Mouse (Mus musculus) midbrain, embryonic 14.5 days (tissue): ENCODE data around the gene Mfsd11. TPM values are rescaled to one million over a fixed set of nuclear protein-coding genes. Genes with fewer than 3 reads are reported as not detected.

Experiments
- ATAC-seq: fragments of 200-750 bp; cut with Nextera tagmentation; 2 replicates; pipeline ENCODE4 v1.8.0; 2017; ENCODE audit warnings: moderate number of reproducible peaks, moderate library complexity; ENCODE audit not compliant: low FRiP score, low TSS enrichment
- DNase-seq: peaks from one replicate; pipeline ENCODE4 v3.0.0-alpha.2; 2015
- H3K27ac ChIP-seq: fragments of 300-500 bp; sonication (generic); replicated peaks from 2 replicates; pipeline ENCODE4 v1.5.1; 2014; ENCODE audit warnings: mild to moderate bottlenecking, low read depth, low read length, moderate library complexity
- H3K27me3 ChIP-seq: fragments of 300-500 bp; sonication (generic); 2 replicates; pipeline ENCODE4 v1.6.1; 2014; ENCODE audit warnings: low read length, control low read depth, mixed read lengths; ENCODE audit not compliant: control insufficient read depth, insufficient read depth
- H3K36me3 ChIP-seq: fragments of 300-500 bp; sonication (generic); 2 replicates; pipeline ENCODE4 v1.6.1; 2014; ENCODE audit warnings: low read length, control low read depth; ENCODE audit not compliant: control insufficient read depth, insufficient read depth
- H3K4me1 ChIP-seq: fragments of 300-500 bp; sonication (generic); 2 replicates; pipeline ENCODE4 v1.6.1; 2014; ENCODE audit warnings: mild to moderate bottlenecking, antibody characterized with exemption, low read length, control low read depth; ENCODE audit not compliant: control insufficient read depth, insufficient read depth
- H3K4me2 ChIP-seq: fragments of 300-500 bp; sonication (generic); 2 replicates; pipeline ENCODE4 v1.6.1; 2014; ENCODE audit warnings: mild to moderate bottlenecking, low read length, moderate library complexity
- H3K4me3 ChIP-seq: fragments of 300-500 bp; sonication (generic); replicated peaks from 2 replicates; pipeline ENCODE4 v1.5.1; 2014; ENCODE audit warnings: low read depth, low read length
- H3K9ac ChIP-seq: fragments of 300-500 bp; sonication (generic); replicated peaks from 2 replicates; pipeline ENCODE4 v1.6.1; 2014; ENCODE audit warnings: mild to moderate bottlenecking, low read length, moderate library complexity
- H3K9me3 ChIP-seq: fragments of 300-500 bp; sonication (generic); 2 replicates; pipeline ENCODE4 v1.6.1; 2016; ENCODE audit warnings: low read length, control low read depth, mixed read lengths; ENCODE audit not compliant: control insufficient read depth
- WGBS: fragments of 180-500 bp; shearing (Covaris S2); extraction: QIAGEN DNeasy Blood & Tissue Kit; methylation state at CpG from one replicate; pipeline ENCODE4 v1.1.7; 2014; 5-methylcytosine and 5-hydroxymethylcytosine counted together
- polyA plus RNA-seq: library from polyadenylated mRNA; unstranded; fragments of >200 nt; fragmentation: Nextera tagmentation; extraction: Ambion mirVana; gene quantifications from 2 replicates; pipeline ENCODE4 v1.2.1, GENCODE M21; 2014

Mfsd11 gene
- polyA plus RNA-seq, 1 experiment from 2014 or later, result 52.8 TPM

DNA sequence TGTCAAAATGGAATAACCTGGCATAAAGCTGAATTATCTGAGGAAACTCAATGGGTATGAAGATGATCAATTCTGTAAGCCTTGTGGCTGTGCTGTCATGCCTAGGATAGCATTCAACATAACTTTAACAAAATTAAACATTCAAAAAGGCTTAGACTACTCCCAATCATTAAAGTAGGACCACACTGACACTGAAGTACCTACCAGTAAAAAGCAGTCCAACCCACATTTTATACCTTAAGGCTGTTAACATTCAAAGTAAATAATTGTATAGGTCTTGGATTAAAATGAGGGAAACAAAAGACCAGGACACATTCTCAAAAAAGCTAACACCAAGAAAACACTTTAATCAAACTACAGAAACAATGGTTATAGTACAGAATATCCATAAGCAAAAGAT, 2.7 kb upstream of the Mfsd11 start:
- H3K27me3 ChIP-seq, result no peaks in the 10 kb centered on the region
- no peak for ATAC-seq
- no peaks in the 10 kb centered on the region for H3K9me3 ChIP-seq
- no peak overlapping the region for H3K4me3 ChIP-seq
- peaks cover 52% of the 10 kb centered on the region for H3K36me3 ChIP-seq
- H3K4me2 ChIP-seq, result no peak overlapping the region
- no peak overlapping the region for H3K9ac ChIP-seq
- H3K27ac ChIP-seq, result no peak overlapping the region
- no peak for DNase-seq
- H3K4me1 ChIP-seq, result peaks cover 20% of the 10 kb centered on the region

DNA sequence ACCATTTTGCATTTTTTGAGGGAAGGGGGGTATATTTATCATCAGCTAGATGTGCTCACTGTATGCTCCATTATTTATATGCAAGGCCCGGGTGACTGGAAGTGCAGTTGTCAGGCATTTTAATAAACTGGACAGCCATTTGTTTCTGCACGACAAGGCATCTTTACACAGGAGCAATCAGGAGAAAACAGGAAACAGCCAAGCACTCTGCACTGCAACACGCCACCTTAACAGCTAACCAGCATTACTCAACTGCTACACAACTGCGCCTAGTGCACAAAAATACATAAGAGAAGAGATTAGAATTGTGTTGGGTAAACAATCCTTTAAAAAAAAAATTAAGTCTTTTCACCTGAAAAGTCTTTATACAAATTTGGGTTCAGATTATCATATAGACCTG, 2.2 kb upstream of the Mfsd11 start:
- H3K27me3 ChIP-seq, result no peaks in the 10 kb centered on the region
- H3K4me2 ChIP-seq, result peak overlapping the region; percentile 85
- H3K9ac ChIP-seq, result no peak overlapping the region
- H3K4me1 ChIP-seq, result peaks cover 25% of the 10 kb centered on the region
- H3K36me3 ChIP-seq, result peaks cover 52% of the 10 kb centered on the region
- 62% methylated on average over 4 of the region's 4 CpGs for whole genome bisulfite sequencing
- ATAC-seq (no peak), DNase-seq (no peak)
- no peak overlapping the region for H3K27ac ChIP-seq
- no peaks in the 10 kb centered on the region for H3K9me3 ChIP-seq
- H3K4me3 ChIP-seq, result 0 out of 2 replicates have a peak overlapping the region, but pooled peaks have one; percentile 7

DNA sequence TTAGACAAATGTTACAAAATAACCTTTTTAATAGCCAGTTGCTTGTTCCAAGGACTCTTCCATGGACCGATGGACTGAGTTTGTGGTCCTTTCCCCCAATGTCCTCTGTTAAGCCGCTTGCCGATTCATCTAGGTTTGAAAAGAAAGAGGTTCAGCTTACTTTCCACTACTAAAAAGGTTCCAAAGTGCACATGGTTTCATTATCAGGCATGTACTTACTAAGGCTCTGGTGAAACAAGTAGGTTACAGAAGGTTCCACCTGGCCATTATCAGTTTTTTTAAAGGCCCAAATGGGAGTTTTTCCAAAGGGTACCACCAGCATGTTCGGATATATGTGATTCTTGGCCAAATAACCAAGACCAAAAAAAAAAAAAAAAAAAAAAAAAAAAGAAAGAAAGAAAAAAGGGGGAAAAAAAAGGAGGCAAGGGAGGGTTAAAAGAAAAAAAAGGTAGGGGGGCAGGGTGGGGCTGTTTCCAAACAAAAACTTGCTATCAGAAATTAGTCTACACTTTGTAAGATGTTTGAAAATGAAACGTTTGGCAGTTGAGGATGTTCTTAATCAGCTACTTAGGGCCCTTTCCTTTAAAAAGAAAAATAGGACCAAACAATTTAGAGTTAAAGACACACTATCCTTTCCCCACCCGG, 1.3 kb upstream of the Mfsd11 start:
- WGBS, result 27% methylated on average over 6 of the region's 6 CpGs

DNA sequence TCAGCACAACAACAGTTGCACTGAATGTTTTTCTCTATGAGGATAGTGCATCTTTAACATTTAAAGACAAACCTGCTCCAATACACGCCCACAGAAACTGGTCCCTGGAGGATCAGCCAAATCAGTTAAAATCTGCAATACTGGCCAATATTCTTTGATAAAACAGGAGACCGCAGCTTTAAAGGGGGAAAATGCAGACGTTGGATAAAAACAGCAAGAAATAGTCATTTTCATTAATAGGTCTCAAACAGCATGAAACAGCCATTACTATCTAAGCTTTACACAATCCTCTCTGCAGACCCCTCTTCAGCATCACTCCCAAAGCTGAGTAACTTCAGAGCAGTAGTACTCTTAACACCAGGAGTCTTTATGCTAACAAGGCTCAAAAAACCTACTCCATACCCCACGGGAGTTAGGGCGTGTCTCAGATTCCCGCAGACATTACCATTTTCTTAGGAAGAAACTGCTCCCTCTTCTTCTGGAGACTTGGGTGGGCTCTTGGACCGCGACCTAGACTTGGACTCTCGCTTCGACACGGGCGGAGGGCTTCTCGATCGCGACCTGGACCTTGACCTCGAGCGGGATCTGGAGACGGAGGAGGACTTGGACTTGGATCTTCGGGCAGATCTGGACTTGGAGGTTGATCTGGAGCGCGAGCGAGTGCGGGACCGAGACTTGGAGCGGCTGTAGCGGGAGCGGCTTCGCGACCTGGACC, 507 bp upstream of the Mfsd11 start:
- ATAC-seq, result no peak
- peak overlapping the region; percentile 93 for H3K9ac ChIP-seq
- no peaks in the 10 kb centered on the region for H3K27me3 ChIP-seq
- DNase-seq, result peak; percentile 58
- peak overlapping the region; percentile 96 for H3K27ac ChIP-seq
- peaks cover 46% of the 10 kb centered on the region for H3K36me3 ChIP-seq
- whole genome bisulfite sequencing, result under 1% methylated on average over 29 of the region's 29 CpGs
- H3K4me1 ChIP-seq, result peaks cover 26% of the 10 kb centered on the region
- H3K4me3 ChIP-seq, result peak overlapping the region; percentile 96
- H3K9me3 ChIP-seq, result no peaks in the 10 kb centered on the region
- H3K4me2 ChIP-seq, result peak overlapping the region; percentile 85

More for the DNA sequence above, 1.3 kb upstream of the Mfsd11 start:
- Histone ChIP-seq H3K27ac (no peak overlapping the region), H3K4me2 (peak overlapping the region; percentile 85), H3K9me3 (no peaks in the 10 kb centered on the region), H3K9ac (peak overlapping the region; percentile 93), H3K4me1 (peaks cover 26% of the 10 kb centered on the region), H3K27me3 (no peaks in the 10 kb centered on the region), H3K4me3 (peak overlapping the region; percentile 96), H3K36me3 (peaks cover 52% of the 10 kb centered on the region)
- DNase-seq (no peak), ATAC-seq (no peak)

DNA sequence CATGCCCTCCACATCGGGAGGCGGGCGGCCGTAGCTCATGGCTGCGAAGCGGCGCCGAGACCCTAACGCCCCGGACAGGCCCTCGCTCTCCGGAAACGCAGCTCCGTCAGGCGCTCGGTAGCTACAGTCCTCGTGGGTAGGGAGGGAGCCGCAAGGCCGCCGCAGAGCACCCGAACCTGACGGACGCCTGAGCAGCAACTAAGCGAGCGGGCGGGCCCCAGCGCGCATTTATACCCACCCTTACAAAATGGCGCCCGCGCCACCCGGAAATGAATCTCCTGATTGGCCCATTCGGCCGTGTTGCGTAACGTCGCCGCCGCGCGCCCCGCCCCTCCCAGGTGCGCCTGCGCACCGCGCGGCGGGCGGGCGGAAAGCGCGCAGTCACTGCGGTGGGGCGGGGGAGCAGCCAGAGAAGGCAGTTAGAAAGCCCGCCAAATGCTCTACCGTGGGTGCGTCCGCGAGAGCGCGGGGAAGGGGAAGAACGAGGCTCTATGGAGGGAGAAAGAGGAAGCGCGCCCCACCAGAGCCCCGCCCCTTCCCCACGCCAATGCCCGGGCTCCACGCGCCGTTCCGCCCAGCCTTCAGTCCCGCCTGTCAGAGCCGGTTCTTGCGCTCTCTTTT, 761 bp downstream of the Mfsd11 start, which contains the start of gene Srsf2:
Gene Srsf2 (minus strand): TSS at position 204 of the 621 bp plus-strand sequence.
- peaks cover 26% of the 10 kb centered on the region for H3K4me1 ChIP-seq
- H3K36me3 ChIP-seq, result peaks cover 36% of the 10 kb centered on the region
- WGBS, result under 1% methylated on average over 73 of the region's 74 CpGs
- DNase-seq (peak; percentile 98), ATAC-seq (peak; percentile 90)
- peak within 1 kb of the TSS; percentile 96 for H3K27ac ChIP-seq
- no peaks in the 10 kb centered on the region for H3K9me3 ChIP-seq
- H3K27me3 ChIP-seq, result no peaks in the 10 kb centered on the region
- H3K9ac ChIP-seq, result peak within 1 kb of the TSS; percentile 93
- peak within 1 kb of the TSS; percentile 85 for H3K4me2 ChIP-seq
- peak within 1 kb of the TSS; percentile 96 for H3K4me3 ChIP-seq

DNA sequence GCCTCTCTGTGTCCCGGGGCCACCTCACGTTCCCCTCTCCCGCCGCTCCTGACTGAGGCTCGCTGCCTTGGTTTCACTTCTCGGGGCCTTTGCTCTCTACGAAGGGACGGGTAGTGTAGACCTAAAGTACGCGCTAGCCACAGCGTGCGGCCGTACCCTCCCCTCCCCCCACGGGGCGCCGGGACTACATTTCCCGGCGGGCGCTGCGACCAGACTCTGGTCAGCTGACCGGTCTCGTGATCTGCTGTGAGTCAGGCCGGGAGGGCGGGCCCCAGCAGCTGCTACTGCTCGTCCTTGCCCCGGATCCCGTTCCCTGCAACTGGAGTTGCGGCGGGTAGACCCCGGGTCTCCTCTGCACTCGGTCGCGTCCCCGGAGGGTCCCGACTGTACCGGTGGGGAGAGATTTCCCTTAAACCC, 1.3 kb downstream of the Mfsd11 start:
- Histone ChIP-seq H3K9ac (peak overlapping the region; percentile 62), H3K27me3 (no peaks in the 10 kb centered on the region), H3K4me1 (peaks cover 26% of the 10 kb centered on the region), H3K36me3 (peaks cover 32% of the 10 kb centered on the region), H3K4me2 (peak overlapping the region; percentile 85), H3K27ac (peak overlapping the region; percentile 96), H3K9me3 (no peaks in the 10 kb centered on the region), H3K4me3 (peak overlapping the region; percentile 96)
- WGBS, result under 1% methylated on average over 36 of the region's 36 CpGs
- peak; percentile 90 for ATAC-seq
- peak; percentile 98 for DNase-seq

DNA sequence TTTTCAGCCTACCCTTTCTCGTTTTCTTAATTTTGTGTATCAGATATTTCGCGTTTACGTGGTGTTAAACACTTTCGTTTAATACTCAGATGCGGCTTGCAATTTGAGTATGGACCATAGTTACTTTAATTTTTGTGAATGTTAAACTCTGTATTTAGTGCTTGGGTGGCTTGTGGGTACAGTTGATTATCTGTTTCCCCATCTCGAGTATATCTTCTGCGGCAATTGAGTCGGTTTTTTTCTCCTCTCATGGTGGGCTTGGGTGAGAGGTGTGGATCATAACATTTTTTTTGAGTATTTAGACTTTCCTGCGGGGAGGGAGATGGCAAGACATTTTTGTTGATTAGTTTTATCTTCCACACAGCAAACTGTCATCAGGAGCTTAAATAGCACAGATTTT, 2.0 kb downstream of the Mfsd11 start:
- H3K27ac ChIP-seq, result peak overlapping the region; percentile 96; the same call in 1 of the 2 replicates
- peak overlapping the region; percentile 85 for H3K4me2 ChIP-seq
- DNase-seq (no peak), ATAC-seq (no peak)
- WGBS, result 53% methylated on average over 10 of the region's 10 CpGs
- H3K27me3 ChIP-seq, result no peaks in the 10 kb centered on the region
- H3K4me3 ChIP-seq, result peak overlapping the region; percentile 96
- H3K36me3 ChIP-seq, result peaks cover 33% of the 10 kb centered on the region
- no peaks in the 10 kb centered on the region for H3K9me3 ChIP-seq
- H3K9ac ChIP-seq, result peak overlapping the region; percentile 62; the same call in 1 of the 2 replicates
- H3K4me1 ChIP-seq, result peaks cover 26% of the 10 kb centered on the region

DNA sequence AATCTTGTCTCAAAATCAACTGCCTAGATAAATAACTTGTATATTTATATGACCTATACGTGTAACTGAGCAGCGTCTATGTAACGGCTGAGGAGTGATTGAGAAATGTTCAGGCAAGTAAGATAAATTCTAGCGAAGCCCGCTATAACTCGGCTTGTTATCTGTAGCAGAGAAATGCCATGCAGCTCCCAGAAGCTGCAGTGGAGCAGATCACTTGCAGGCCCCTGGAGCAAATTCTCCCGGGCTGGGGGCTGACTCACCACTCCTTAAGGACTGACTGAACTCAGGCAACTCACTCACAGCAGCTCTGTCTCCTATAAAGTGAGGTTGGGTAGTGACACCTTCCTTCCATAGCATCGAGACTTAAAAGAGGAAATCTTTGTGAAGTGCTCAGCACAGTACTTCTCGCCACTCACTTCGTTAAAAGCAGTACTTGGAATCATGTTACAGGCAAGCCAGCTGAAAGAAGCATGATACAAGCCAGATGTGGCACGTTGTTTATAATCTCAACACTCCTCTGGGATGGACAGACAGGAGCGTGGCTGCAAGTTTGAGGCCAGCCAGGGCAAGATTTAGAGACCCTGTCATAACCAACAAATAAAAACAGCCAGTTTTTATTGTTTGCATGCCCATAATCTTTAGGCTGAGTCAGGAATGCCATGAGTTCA, 5.1 kb downstream of the Mfsd11 start:
- 89% methylated on average over 12 of the region's 12 CpGs for WGBS
- Histone ChIP-seq H3K9me3 (no peaks in the 10 kb centered on the region), H3K9ac (no peak overlapping the region), H3K36me3 (peaks cover 39% of the 10 kb centered on the region), H3K4me1 (peaks cover 12% of the 10 kb centered on the region), H3K27me3 (no peaks in the 10 kb centered on the region), H3K4me2 (no peak overlapping the region), H3K27ac (no peak overlapping the region), H3K4me3 (no peak overlapping the region)
- no peak for ATAC-seq
- no peak for DNase-seq
